Mouse (Mus musculus) right cerebral cortex, adult 18-20 months (tissue): ENCODE measurements around the gene Lepr.
"Not testable (repeated sequence)": the region's sequence is repeated elsewhere in the genome, so short reads cannot be mapped to it uniquely, and the experiment has no call there.

Experiments
- DNase-seq: peaks from one replicate; pipeline ENCODE4 v3.0.0; 2022; ENCODE audit warnings: mixed read lengths

The Lepr gene

GRCm38 (mm10) chr4:101718991-101719580 is 1.9 kb downstream of the Lepr start:
- DNase-seq: no peak

GRCm38 (mm10) chr4:101721705-101722104 is 4.5 kb downstream of the Lepr start:
- DNase-seq: no peak

GRCm38 (mm10) chr4:101741973-101742372 is 24.8 kb downstream of the Lepr start:
- no peak for DNase-seq

- DNase-seq: no peak
Observed at GRCm38 (mm10) chr4:101745534-101745933, 28.3 kb downstream of the Lepr start.

GRCm38 (mm10) chr4:101760490-101760889 is 43.3 kb downstream of the Lepr start:
- no peak for DNase-seq

- DNase-seq: not testable (repeated sequence)
Observed at GRCm38 (mm10) chr4:101843923-101844322, 126.7 kb downstream of the Lepr start, which contains the start of gene B020004J07Rik. TSS of gene B020004J07Rik (minus strand) at chr4:101844023.

- DNase-seq: no peak
Observed at GRCm38 (mm10) chr4:101850908-101851307, 133.7 kb downstream of the Lepr start.

- DNase-seq: peak; percentile 44
Observed at GRCm38 (mm10) chr4:101860873-101861272, 143.7 kb downstream of the Lepr start.

- DNase-seq: no peak
Observed at GRCm38 (mm10) chr4:101862289-101862688, 145.1 kb downstream of the Lepr start.
